Mouse (Mus musculus) MEL-GATA-1-ER (cell line): Measurements from ENCODE around the gene B3gnt2.
A peak's percentile ranks its signal among the peaks of the same experiment; 100 is the strongest.

Experiments used
- DNase-seq: peaks from one replicate; pipeline ENCODE4 v3.0.0-alpha.2; 2012; ENCODE audit warnings: low read depth; ENCODE audit errors: extremely low read depth

B3gnt2 gene

GRCm38 (mm10) chr11:22777531-22777930, 83.2 kb downstream of the B3gnt2 start:
- peak; percentile 38 for DNase-seq

- no peak for DNase-seq
These were observed 85.9 kb downstream of the B3gnt2 start for GRCm38 (mm10) chr11:22774821-22775220.

- no peak for DNase-seq
These were observed 94.5 kb downstream of the B3gnt2 start for GRCm38 (mm10) chr11:22766238-22766637.

- no peak for DNase-seq
These were observed 95.3 kb downstream of the B3gnt2 start for GRCm38 (mm10) chr11:22765425-22765824.

GRCm38 (mm10) chr11:22763556-22764295, 97.0 kb downstream of the B3gnt2 start:
- no peak for DNase-seq

GRCm38 (mm10) chr11:22763055-22763454, 97.7 kb downstream of the B3gnt2 start:
- no peak for DNase-seq

GRCm38 (mm10) chr11:22762236-22762927, 98.4 kb downstream of the B3gnt2 start:
- DNase-seq: no peak

GRCm38 (mm10) chr11:22759783-22760182, 101.0 kb downstream of the B3gnt2 start:
- no peak for DNase-seq

GRCm38 (mm10) chr11:22756168-22756980, 104.4 kb downstream of the B3gnt2 start:
- no peak for DNase-seq

- DNase-seq: no peak
These were observed 105.6 kb downstream of the B3gnt2 start for GRCm38 (mm10) chr11:22755180-22755579.

GRCm38 (mm10) chr11:22752596-22752995, 108.2 kb downstream of the B3gnt2 start:
- DNase-seq: no peak

- no peak for DNase-seq
These were observed 109.2 kb downstream of the B3gnt2 start for GRCm38 (mm10) chr11:22751592-22751991.

- DNase-seq: no peak
These were observed 113.4 kb downstream of the B3gnt2 start for GRCm38 (mm10) chr11:22747406-22747805.

- no peak for DNase-seq
These were observed 115.4 kb downstream of the B3gnt2 start for GRCm38 (mm10) chr11:22745356-22745755.

- no peak for DNase-seq
These were observed 117.0 kb downstream of the B3gnt2 start for GRCm38 (mm10) chr11:22743561-22744269.

- DNase-seq: no peak
These were observed 118.6 kb downstream of the B3gnt2 start for GRCm38 (mm10) chr11:22741998-22742626.

- no peak for DNase-seq
These were observed 119.3 kb downstream of the B3gnt2 start for GRCm38 (mm10) chr11:22741436-22741835.

- DNase-seq: no peak
These were observed 121.1 kb downstream of the B3gnt2 start for GRCm38 (mm10) chr11:22739497-22740288.

GRCm38 (mm10) chr11:22736521-22737225, 124.1 kb downstream of the B3gnt2 start:
- DNase-seq: no peak
